Mouse (Mus musculus): Measurements from ENCODE around the gene Prkce.

- TF ChIP-seq CTCF (IDR thresholded peaks at IDR 0.05; ENCODE audit: insufficient read depth, low read depth, low read length), result no peak
- no peak for TF ChIP-seq POLR2A (IDR thresholded peaks at IDR 0.05; ENCODE audit: insufficient read depth, low read depth, low read length)
These were observed 135.3 kb downstream of the Prkce start for GRCm38 (mm10) chr17:86302861-86303331.
